Mouse (Mus musculus): ENCODE data around the gene Slc35f6. TPM values are rescaled to one million over a fixed set of nuclear protein-coding genes. Genes with fewer than 3 reads are reported as not detected.
A peak's percentile ranks its signal among the peaks of the same experiment; 100 is the strongest.

The Slc35f6 gene
- polyA plus RNA-seq, 1 experiment from 2014 or later, result 33.0 TPM

- Histone ChIP-seq H3K4me2 (no peak overlapping the region), H3K9ac (no peak overlapping the region), H3K36me3 (replicated peaks) (no peaks in the 10 kb centered on the region), H3K4me3 (no peak overlapping the region), H3K9me3 (no peaks in the 10 kb centered on the region), H3K27ac (no peak overlapping the region), H3K4me1 (peaks cover 11% of the 10 kb centered on the region), H3K27me3 (replicated peaks) (no peaks in the 10 kb centered on the region)
- ATAC-seq (replicated peaks), result no peak
- 69% methylated on average over 5 of the region's 5 CpGs for WGBS
Observed at GRCm38 (mm10) chr5:30643477-30644179, 4.1 kb upstream of the Slc35f6 start.

- ATAC-seq (replicated peaks), result no peak
- WGBS, result 75% methylated on average over 2 of the region's 2 CpGs
Observed at GRCm38 (mm10) chr5:30646036-30646435, 1.7 kb upstream of the Slc35f6 start.

DNA sequence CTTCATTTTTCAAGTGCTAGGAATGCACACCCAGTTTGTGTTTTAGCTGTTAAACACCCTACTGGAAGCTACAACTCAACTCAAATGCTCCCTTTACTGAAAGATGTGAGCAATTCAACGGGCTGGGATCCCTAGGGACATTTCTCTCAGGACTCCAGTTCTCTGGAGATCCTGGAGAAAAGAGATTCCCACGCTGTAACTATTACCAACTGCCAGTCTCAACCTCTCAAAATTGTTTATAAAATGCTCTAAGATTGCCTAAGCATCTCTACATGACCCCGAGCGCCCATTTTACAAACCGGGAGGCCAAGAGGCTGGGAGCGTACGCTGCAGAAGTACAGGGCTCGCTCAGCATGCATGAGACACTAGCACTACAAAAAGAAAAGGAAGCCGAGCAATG is 337 bp upstream of the Slc35f6 start:
- Histone ChIP-seq H3K4me1 (peaks cover 21% of the 10 kb centered on the region), H3K9me3 (no peaks in the 10 kb centered on the region), H3K9ac (peak overlapping the region; percentile 54), H3K27ac (peak overlapping the region; percentile 74), H3K27me3 (replicated peaks) (no peaks in the 10 kb centered on the region), H3K36me3 (replicated peaks) (no peaks in the 10 kb centered on the region), H3K4me2 (peak overlapping the region; percentile 89), H3K4me3 (peak overlapping the region; percentile 56)
- WGBS, result 11% methylated on average over 9 of the region's 9 CpGs
- ATAC-seq (replicated peaks), result no peak; the same call in 1 of the 2 replicates

More at GRCm38 (mm10) chr5:30646036-30646435, 1.7 kb upstream of the Slc35f6 start:
- Histone ChIP-seq H3K4me3 (no peak overlapping the region), H3K27me3 (replicated peaks) (no peaks in the 10 kb centered on the region), H3K27ac (no peak overlapping the region), H3K9me3 (no peaks in the 10 kb centered on the region), H3K4me2 (no peak overlapping the region), H3K4me1 (peaks cover 21% of the 10 kb centered on the region), H3K36me3 (replicated peaks) (no peaks in the 10 kb centered on the region), H3K9ac (no peak overlapping the region)

- WGBS, result 83% methylated on average over 4 of the region's 4 CpGs
- Histone ChIP-seq H3K4me2 (no peak overlapping the region), H3K36me3 (replicated peaks) (no peaks in the 10 kb centered on the region), H3K9ac (no peak overlapping the region), H3K27me3 (replicated peaks) (no peaks in the 10 kb centered on the region), H3K9me3 (no peaks in the 10 kb centered on the region), H3K27ac (no peak overlapping the region), H3K4me1 (peaks cover 21% of the 10 kb centered on the region), H3K4me3 (no peak overlapping the region)
- ATAC-seq (replicated peaks), result no peak
Observed at GRCm38 (mm10) chr5:30649558-30649957, 1.8 kb downstream of the Slc35f6 start.

DNA sequence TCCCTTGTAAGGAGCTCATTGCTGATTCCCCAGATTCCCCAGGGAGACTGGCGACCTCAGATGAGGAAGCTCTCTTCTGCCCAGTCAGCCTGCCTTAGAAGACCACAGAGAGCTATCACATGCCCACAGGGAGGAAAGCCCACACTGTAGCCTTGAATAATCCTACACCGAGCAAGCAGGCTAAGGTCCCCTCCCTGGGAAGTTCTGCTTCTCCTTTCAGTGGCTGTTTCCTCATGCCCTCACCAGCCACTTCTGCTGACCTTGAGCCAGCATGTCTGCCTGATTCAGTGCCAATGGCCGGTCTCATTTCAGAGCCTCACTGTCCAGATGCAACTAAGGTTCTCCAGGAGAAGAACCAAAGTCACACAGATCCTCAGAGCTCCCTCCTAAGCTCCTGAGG is 3.0 kb downstream of the Slc35f6 start:
- WGBS, result 79% methylated on average over 3 of the region's 3 CpGs
- H3K27ac ChIP-seq, result no peak overlapping the region
- no peaks in the 10 kb centered on the region for H3K9me3 ChIP-seq

GRCm38 (mm10) chr5:30651554-30651953 is 3.8 kb downstream of the Slc35f6 start:
- Histone ChIP-seq H3K4me2 (no peak overlapping the region), H3K4me1 (peaks cover 21% of the 10 kb centered on the region), H3K27ac (no peak overlapping the region), H3K36me3 (replicated peaks) (peaks cover 6% of the 10 kb centered on the region; the same call in 1 of the 2 replicates), H3K27me3 (replicated peaks) (no peaks in the 10 kb centered on the region), H3K9ac (no peak overlapping the region), H3K9me3 (no peaks in the 10 kb centered on the region), H3K4me3 (no peak overlapping the region)
- 89% methylated on average over 3 of the region's 3 CpGs for WGBS
- no peak for ATAC-seq (replicated peaks)

More for the DNA sequence above, 3.0 kb downstream of the Slc35f6 start:
- Histone ChIP-seq H3K36me3 (replicated peaks) (peaks cover 3% of the 10 kb centered on the region; the same call in 1 of the 2 replicates), H3K4me3 (no peak overlapping the region), H3K4me1 (peaks cover 21% of the 10 kb centered on the region), H3K9ac (no peak overlapping the region), H3K4me2 (no peak overlapping the region), H3K27me3 (replicated peaks) (no peaks in the 10 kb centered on the region)
- no peak for ATAC-seq (replicated peaks)

- 91% methylated on average over 6 of the region's 6 CpGs for WGBS
- H3K4me1 ChIP-seq, result peaks cover 13% of the 10 kb centered on the region
- no peaks in the 10 kb centered on the region for H3K27me3 ChIP-seq (replicated peaks)
- no peak for ATAC-seq (replicated peaks)
- H3K36me3 ChIP-seq (replicated peaks), result peaks cover 10% of the 10 kb centered on the region; the same call in 1 of the 2 replicates
- no peak overlapping the region for H3K27ac ChIP-seq
- no peak overlapping the region for H3K9ac ChIP-seq
- H3K4me3 ChIP-seq, result no peak overlapping the region
- no peaks in the 10 kb centered on the region for H3K9me3 ChIP-seq
- no peak overlapping the region for H3K4me2 ChIP-seq
Observed at GRCm38 (mm10) chr5:30653246-30653645, 5.5 kb downstream of the Slc35f6 start.

GRCm38 (mm10) chr5:30655042-30655441 is 7.3 kb downstream of the Slc35f6 start:
- H3K36me3 ChIP-seq (replicated peaks), result peaks cover 10% of the 10 kb centered on the region; the same call in 1 of the 2 replicates
- H3K27ac ChIP-seq, result no peak overlapping the region
- ATAC-seq (replicated peaks), result no peak
- 85% methylated on average over 8 of the region's 8 CpGs for WGBS
- H3K4me2 ChIP-seq, result no peak overlapping the region
- no peaks in the 10 kb centered on the region for H3K9me3 ChIP-seq
- no peak overlapping the region for H3K9ac ChIP-seq
- H3K27me3 ChIP-seq (replicated peaks), result no peaks in the 10 kb centered on the region
- H3K4me1 ChIP-seq, result no peaks in the 10 kb centered on the region
- H3K4me3 ChIP-seq, result no peak overlapping the region

DNA sequence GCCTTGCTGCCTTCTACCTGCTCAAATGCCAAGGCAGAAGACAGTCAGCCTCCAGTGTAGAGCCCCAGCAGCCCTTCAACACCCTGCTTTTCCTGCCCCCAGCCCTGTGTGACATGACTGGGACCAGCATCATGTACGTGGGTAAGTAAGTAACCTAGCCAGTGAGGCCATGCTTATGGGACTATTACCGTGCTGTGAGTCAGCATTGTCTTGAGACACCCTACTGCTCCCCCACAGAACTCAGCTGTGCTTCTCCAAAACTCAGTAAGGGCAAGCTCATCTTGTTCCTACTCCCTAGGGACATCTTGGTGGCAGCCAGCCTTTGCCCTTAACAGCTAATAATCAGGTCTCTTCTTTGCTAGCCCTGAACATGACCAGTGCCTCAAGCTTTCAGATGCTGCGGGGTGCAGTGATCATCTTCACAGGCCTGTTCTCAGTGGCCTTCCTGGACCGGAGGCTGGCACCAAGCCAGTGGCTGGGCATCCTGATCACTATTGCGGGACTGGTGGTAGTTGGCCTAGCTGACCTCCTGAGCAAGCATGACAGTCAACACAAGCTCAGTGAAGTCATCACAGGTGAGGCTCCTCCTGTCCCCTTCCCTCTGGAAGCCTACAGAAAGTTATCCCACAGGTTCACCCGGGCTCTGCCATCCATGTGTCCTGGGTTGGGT is 7.9 kb downstream of the Slc35f6 start:
- no peaks in the 10 kb centered on the region for H3K9me3 ChIP-seq

GRCm38 (mm10) chr5:30659042-30659441 is 11.3 kb downstream of the Slc35f6 start:
- Histone ChIP-seq H3K27me3 (replicated peaks) (no peaks in the 10 kb centered on the region), H3K4me2 (no peak overlapping the region), H3K36me3 (replicated peaks) (peaks cover 10% of the 10 kb centered on the region; the same call in 1 of the 2 replicates), H3K9ac (no peak overlapping the region), H3K27ac (no peak overlapping the region), H3K9me3 (no peaks in the 10 kb centered on the region), H3K4me3 (no peak overlapping the region), H3K4me1 (no peaks in the 10 kb centered on the region)
- ATAC-seq (replicated peaks), result no peak
- 81% methylated on average over 4 of the region's 4 CpGs for WGBS

More for the DNA sequence above, 7.9 kb downstream of the Slc35f6 start:
- no peak for ATAC-seq (replicated peaks)
- no peak overlapping the region for H3K27ac ChIP-seq
- peaks cover 10% of the 10 kb centered on the region; the same call in 1 of the 2 replicates for H3K36me3 ChIP-seq (replicated peaks)
- 91% methylated on average over 6 of the region's 6 CpGs for WGBS
- no peak overlapping the region for H3K9ac ChIP-seq
- H3K4me1 ChIP-seq, result no peaks in the 10 kb centered on the region
- H3K4me2 ChIP-seq, result no peak overlapping the region
- no peaks in the 10 kb centered on the region for H3K27me3 ChIP-seq (replicated peaks)
- H3K4me3 ChIP-seq, result no peak overlapping the region

GRCm38 (mm10) chr5:30660278-30660677 is 12.5 kb downstream of the Slc35f6 start:
- no peak for ATAC-seq (replicated peaks)
- Histone ChIP-seq H3K4me3 (no peak overlapping the region), H3K9ac (no peak overlapping the region), H3K9me3 (no peaks in the 10 kb centered on the region), H3K36me3 (replicated peaks) (peaks cover 10% of the 10 kb centered on the region; the same call in 1 of the 2 replicates), H3K27me3 (replicated peaks) (no peaks in the 10 kb centered on the region), H3K4me1 (no peaks in the 10 kb centered on the region), H3K27ac (no peak overlapping the region), H3K4me2 (no peak overlapping the region)
- WGBS, result 88% methylated on average over 1 of the region's 1 CpGs

DNA sequence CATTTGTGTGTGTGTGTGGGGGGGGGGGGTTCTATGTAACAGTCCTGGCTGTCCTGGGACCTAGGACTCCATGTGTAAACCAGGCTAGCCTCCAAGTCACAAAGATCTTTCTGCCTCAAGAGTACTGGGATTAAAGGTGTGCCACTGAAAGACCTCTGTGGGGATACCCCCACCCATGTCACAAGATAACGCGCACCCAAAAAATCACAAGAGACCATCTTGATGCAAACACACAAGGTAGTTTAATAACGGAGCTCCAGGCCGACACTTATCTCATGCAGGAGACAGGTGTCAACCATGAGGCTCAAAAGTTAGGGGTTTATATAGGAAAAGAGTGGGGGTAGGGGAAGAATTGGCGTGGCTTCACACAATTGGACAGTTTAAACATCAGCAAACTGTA is 13.1 kb downstream of the Slc35f6 start:
- no peak for ATAC-seq (replicated peaks)
- H3K27ac ChIP-seq, result no peak overlapping the region
- H3K4me2 ChIP-seq, result no peak overlapping the region
- H3K27me3 ChIP-seq (replicated peaks), result no peaks in the 10 kb centered on the region
- H3K9ac ChIP-seq, result no peak overlapping the region
- H3K4me1 ChIP-seq, result no peaks in the 10 kb centered on the region
- no peak overlapping the region for H3K4me3 ChIP-seq
- WGBS, result 95% methylated on average over 5 of the region's 5 CpGs
- peaks cover 7% of the 10 kb centered on the region; the same call in 1 of the 2 replicates for H3K36me3 ChIP-seq (replicated peaks)
- H3K9me3 ChIP-seq, result no peaks in the 10 kb centered on the region
